In genomic region chr6:135011048-135011733, GRCm38 (mm10) we compare ENCODE assay signal across 8 mouse cellular contexts. TPM values are rescaled to one million over a fixed set of nuclear protein-coding genes. Genes with fewer than 3 reads are reported as not detected.
DNase-seq lines count a peak whose midpoint lies in the region; ATAC-seq and TF ChIP-seq lines count a peak whose summit lies in the region.

Gene Ddx47 (plus strand): TSS chr6:135011612.

- no peaks in the 10 kb centered on the region for H3K27me3 ChIP-seq in G1E (ENCODE audit: insufficient read depth, low read length)
- H3K27me3 ChIP-seq in forebrain, embryonic 16.5 days (replicated peaks; ENCODE audit: control insufficient read depth, insufficient read depth, low read length), result no peaks in the 10 kb centered on the region
- H3K27me3 ChIP-seq in lung, embryonic 14.5 days (ENCODE audit: insufficient read depth, low read length), result no peaks in the 10 kb centered on the region
- H3K27me3 ChIP-seq in thymus, adult 2 months (ENCODE audit: control insufficient read depth, insufficient read depth, low read length), result no peaks in the 10 kb centered on the region

- peaks cover 35% of the 10 kb centered on the region for H3K36me3 ChIP-seq in G1E (replicated peaks)
- peaks cover 10% of the 10 kb centered on the region; the same call in 1 of the 2 replicates for H3K36me3 ChIP-seq in forebrain, embryonic 16.5 days (ENCODE audit: control insufficient read depth, insufficient read depth)
- peaks cover 29% of the 10 kb centered on the region for H3K36me3 ChIP-seq in lung, embryonic 14.5 days (ENCODE audit: insufficient read depth)
- peaks cover 23% of the 10 kb centered on the region for H3K36me3 ChIP-seq in thymus, adult 2 months (ENCODE audit: control insufficient read depth, insufficient read depth, low read length)

- 0 out of 2 replicates have a peak, but pooled peaks cover under 1% of the 10 kb centered on the region for H3K9me3 ChIP-seq in G1E (replicated peaks)
- no peaks in the 10 kb centered on the region for H3K9me3 ChIP-seq in forebrain, embryonic 16.5 days (ENCODE audit: control insufficient read depth, low read length)
- H3K9me3 ChIP-seq in lung, embryonic 14.5 days (ENCODE audit: low read depth, low read length), result no peaks in the 10 kb centered on the region

- peak within 1 kb of the TSS; percentile 66 for H3K9ac ChIP-seq in forebrain, embryonic 16.5 days (replicated peaks; ENCODE audit: low read depth, low read length)
- H3K9ac ChIP-seq in lung, embryonic 14.5 days, result peak within 1 kb of the TSS; percentile 83

- H3K27ac ChIP-seq in forebrain, embryonic 16.5 days (ENCODE audit: low read length), result no peak within 1 kb of the TSS
- peak within 1 kb of the TSS; percentile 85 for H3K27ac ChIP-seq in layer of hippocampus, adult 2 months
- no peak within 1 kb of the TSS; the same call in 1 of the 2 replicates for H3K27ac ChIP-seq in lung, embryonic 14.5 days (ENCODE audit: low read depth)
- H3K27ac ChIP-seq in olfactory bulb, adult 2 months (ENCODE audit: insufficient read depth, low read depth, low read length), result peak within 1 kb of the TSS; percentile 35; the same call in 1 of the 2 replicates
- no peak within 1 kb of the TSS for H3K27ac ChIP-seq in thymus, adult 2 months (ENCODE audit: control insufficient read depth, insufficient read depth, low read length)

- H3K4me1 ChIP-seq in G1E (ENCODE audit: insufficient read depth, low read depth, low read length), result peaks cover 34% of the 10 kb centered on the region
- peaks cover 7% of the 10 kb centered on the region for H3K4me1 ChIP-seq in forebrain, embryonic 16.5 days (replicated peaks; ENCODE audit: control insufficient read depth, insufficient read depth, low read length)
- H3K4me1 ChIP-seq in lung, embryonic 14.5 days (ENCODE audit: insufficient read depth), result no peaks in the 10 kb centered on the region
- H3K4me1 ChIP-seq in olfactory bulb, adult 2 months (ENCODE audit: control insufficient read depth, insufficient read depth, low read length), result no peaks in the 10 kb centered on the region
- H3K4me1 ChIP-seq in thymus, adult 2 months (replicated peaks; ENCODE audit: control insufficient read depth, insufficient read depth, low read length), result no peaks in the 10 kb centered on the region

- peak; percentile 89 for TF ChIP-seq CTCF in G1E (IDR thresholded peaks at IDR 0.05; ENCODE audit: low read depth, low read length)
- TF ChIP-seq CTCF in layer of hippocampus, adult 2 months (conservative IDR thresholded peaks at IDR 0.05), result peak; percentile 99
- peak; percentile 99 for TF ChIP-seq CTCF in lung, embryonic 14.5 days (IDR thresholded peaks at IDR 0.05; ENCODE audit: low read depth)
- peak; percentile 99 for TF ChIP-seq CTCF in olfactory bulb, adult 2 months (IDR thresholded peaks at IDR 0.05; ENCODE audit: insufficient read depth, low read depth, low read length)
- peak; percentile 99 for TF ChIP-seq CTCF in thymus, adult 2 months (IDR thresholded peaks at IDR 0.05; ENCODE audit: borderline replicate concordance, control insufficient read depth, extremely low read depth, insufficient read depth, low read length, poor library complexity)

- DNase-seq in G1E (ENCODE audit: low spot score), result peak; percentile 77
- peak; percentile 97 for DNase-seq in cerebellum, adult 18-20 months
- DNase-seq in heart, postnatal 36 days, result peak; percentile 91 to 94
- peak; percentile 95 to 97 for DNase-seq in layer of hippocampus, adult 2 months (ENCODE audit: low spot score in 2 of 2)
- DNase-seq in lung, embryonic 14.5 days, result peak; percentile 99
- peak; percentile 97 for DNase-seq in thymus, adult 2 months

- peak within 1 kb of the TSS; percentile 79 for H3K4me2 ChIP-seq in forebrain, embryonic 16.5 days (ENCODE audit: low read length)
- peak within 1 kb of the TSS; percentile 81 for H3K4me2 ChIP-seq in lung, embryonic 14.5 days

- intact Hi-C loops in heart, postnatal 36 days (cut with DNase I), result loop anchor here (2.0 kb wide), 1 partner anchor 26 kb away; no protein-coding TSS in a partner anchor

- peak within 1 kb of the TSS; percentile 74 for H3K4me3 ChIP-seq in G1E (ENCODE audit: low read depth, low read length)
- H3K4me3 ChIP-seq in forebrain, embryonic 16.5 days (replicated peaks; ENCODE audit: low read length), result peak within 1 kb of the TSS; percentile 59
- peak within 1 kb of the TSS; percentile 96 for H3K4me3 ChIP-seq in layer of hippocampus, adult 2 months
- H3K4me3 ChIP-seq in lung, embryonic 14.5 days (ENCODE audit: low read depth, low read length), result peak within 1 kb of the TSS; percentile 72
- H3K4me3 ChIP-seq in olfactory bulb, adult 2 months (ENCODE audit: insufficient read depth, low read depth, low read length), result peak within 1 kb of the TSS; percentile 69
- peak within 1 kb of the TSS; percentile 85 for H3K4me3 ChIP-seq in thymus, adult 2 months (ENCODE audit: control insufficient read depth, insufficient read depth, low read length)

- peak; percentile 98 for ATAC-seq in G1E (ENCODE audit: extremely low read depth, insufficient number of reproducible peaks, low FRiP score, poor library complexity, severe bottlenecking)
- ATAC-seq in forebrain, embryonic 16.5 days, result peak; percentile 97
- peak; percentile 93 for ATAC-seq in lung, embryonic 14.5 days (ENCODE audit: insufficient read depth)

- TF ChIP-seq POLR2A in olfactory bulb, adult 2 months (IDR thresholded peaks at IDR 0.05; ENCODE audit: insufficient read depth, low read depth, low read length), result peak; percentile 41; the same call in 1 of the 2 replicates
- TF ChIP-seq POLR2A in thymus, adult 2 months (IDR thresholded peaks at IDR 0.05; ENCODE audit: control insufficient read depth, extremely low read depth, insufficient read depth, low read length, poor library complexity), result peak; percentile 66

- WGBS in forebrain, embryonic 16.5 days, result 3% methylated on average over 19 of the region's 19 CpGs
- WGBS in lung, embryonic 14.5 days, result under 1% methylated on average over 19 of the region's 19 CpGs
- WGBS in olfactory bulb, adult 2 months, result 6% methylated on average over 19 of the region's 19 CpGs
- 6% methylated on average over 19 of the region's 19 CpGs for WGBS in thymus, adult 2 months

RNA-seq across cellular contexts. Expression of gene Ddx47, which starts in this region (rescaled TPM):
- total RNA-seq in G1E (2014; fragmentation: Nextera tagmentation) (81.3 and 100 TPM in 2 replicates), G1E (2017) (120 and 133 TPM in 2 replicates)
- polyA plus RNA-seq in G1E (2012), result 7.2 and 12.5 TPM in 2 replicates
- polyA plus RNA-seq in forebrain, embryonic 16.5 days (2015; fragmentation: Nextera tagmentation; extraction: Ambion mirVana), result 90.4 and 96.9 TPM in 2 replicates
- total RNA-seq in heart, postnatal 36 days (2021), result 10 to 100 TPM; 38.1 to 39.9 TPM
- total RNA-seq in layer of hippocampus, adult 2 months (2021), result 10 to 100 TPM; 58.9 to 60.5 TPM
- 119 and 120 TPM in 2 replicates for polyA plus RNA-seq in lung, embryonic 14.5 days (2014; fragmentation: Nextera tagmentation; extraction: Ambion mirVana)
- not detected in 2 replicates for polyA plus RNA-seq in olfactory bulb, adult 2 months (2012; ENCODE audit: insufficient read depth, insufficient read length, low replicate concordance, missing spikeins)
- 83.8 and 96.2 TPM in 2 replicates for polyA plus RNA-seq in thymus, adult 2 months (2012; rRNA removed)

Comparison
In these comparisons a context has a peak if more than half of its experiments do, and no peak if none do; other contexts are left out.
1. H3K27ac ChIP-seq: peak in layer of hippocampus, adult 2 months (single experiment) and olfactory bulb, adult 2 months (single experiment); none in forebrain, embryonic 16.5 days (single experiment), lung, embryonic 14.5 days (single experiment) and thymus, adult 2 months (single experiment).
2. Peak in every context shown above with its lines, with median percentiles within 50 percentile points of each other: ATAC-seq, DNase-seq, H3K4me3 ChIP-seq and CTCF ChIP-seq.